ENCODE assay signal across 19 mouse cellular contexts in the genomic region with DNA sequence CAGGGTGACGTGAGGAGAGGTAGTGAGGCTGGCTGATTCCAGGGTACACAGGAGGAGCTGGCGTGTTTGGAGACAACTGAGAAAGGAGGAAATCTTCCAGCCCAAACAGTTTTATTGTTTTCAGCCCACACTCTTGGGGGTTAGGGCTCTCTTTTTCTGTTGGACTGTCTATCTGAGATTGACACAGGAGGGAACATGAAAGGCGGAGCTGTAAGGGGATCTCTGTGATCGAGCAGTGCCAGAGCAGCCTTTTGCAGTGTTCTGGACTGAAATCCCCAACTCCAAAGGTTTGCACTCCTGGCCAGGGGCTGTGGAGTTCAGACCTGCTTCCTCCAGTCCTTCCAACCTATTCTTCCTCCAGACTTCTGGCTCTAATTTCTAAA.
"Had no signal": no experiment of that assay in that cellular context is flagged by ENCODE, and none has a peak within 500 bp of the region (broad histone marks: within the 10 kb centered on the region; RNA-seq: fewer than 3 reads in every experiment).

No protein-coding gene starts in this region.

- H3K4me3 ChIP-seq: limb, embryonic 12.5 days; limb, embryonic 15.5 days; midbrain, embryonic 12.5 days; midbrain, embryonic 15.5 days; neural tube, embryonic 12.5 days; neural tube, embryonic 15.5 days had no signal

- H3K9ac ChIP-seq: limb, embryonic 12.5 days; limb, embryonic 15.5 days; liver, embryonic 14.5 days; liver, postnatal 0 days; midbrain, embryonic 12.5 days; midbrain, embryonic 15.5 days; neural tube, embryonic 12.5 days; neural tube, embryonic 15.5 days had no signal

- ATAC-seq: liver, postnatal 0 days; midbrain, embryonic 15.5 days had no signal

- H3K4me1 ChIP-seq: limb, embryonic 12.5 days; limb, embryonic 15.5 days; midbrain, embryonic 12.5 days; midbrain, embryonic 15.5 days; neural tube, embryonic 12.5 days; neural tube, embryonic 15.5 days had no signal

- H3K4me2 ChIP-seq: limb, embryonic 12.5 days; limb, embryonic 15.5 days; liver, embryonic 11.5 days; midbrain, embryonic 12.5 days; midbrain, embryonic 15.5 days; neural tube, embryonic 12.5 days; neural tube, embryonic 15.5 days had no signal

- H3K9me3 ChIP-seq: limb, embryonic 12.5 days; limb, embryonic 15.5 days; midbrain, embryonic 12.5 days; midbrain, embryonic 15.5 days; neural tube, embryonic 12.5 days; neural tube, embryonic 15.5 days had no signal

- H3K36me3 ChIP-seq: limb, embryonic 12.5 days; limb, embryonic 15.5 days; midbrain, embryonic 12.5 days; midbrain, embryonic 15.5 days; neural tube, embryonic 12.5 days; neural tube, embryonic 15.5 days had no signal

- H3K27me3 ChIP-seq: limb, embryonic 12.5 days; limb, embryonic 15.5 days; midbrain, embryonic 12.5 days; midbrain, embryonic 15.5 days; neural tube, embryonic 12.5 days; neural tube, embryonic 15.5 days had no signal

- DNase-seq: kidney, adult 11 months; kidney, adult 8-10 months; kidney, postnatal 10 days; kidney, postnatal 4 days; liver, postnatal 0 days; right cerebral cortex, adult 18-20 months; thymus, adult 2 months; thymus, postnatal 14 days; thymus, postnatal 4 days had no signal

- H3K27ac ChIP-seq: limb, embryonic 12.5 days; limb, embryonic 15.5 days; liver, embryonic 14.5 days; macrophage; midbrain, embryonic 12.5 days; midbrain, embryonic 15.5 days; neural tube, embryonic 12.5 days; neural tube, embryonic 15.5 days; stomach, postnatal 0 days had no signal
